Mouse (Mus musculus): Measurements from ENCODE around the gene Pcp4. TPM values are rescaled to one million over a fixed set of nuclear protein-coding genes. Genes with fewer than 3 reads are reported as not detected.
"Not testable (repeated sequence)": the region's sequence is repeated elsewhere in the genome, so short reads cannot be mapped to it uniquely, and the experiment has no call there.

Gene Pcp4
- polyA plus RNA-seq (2015; fragmentation: Nextera tagmentation; extraction: Ambion mirVana), result 133 and 136 TPM in 2 replicates

- 14% methylated on average over 8 of the region's 8 CpGs for WGBS
- Histone ChIP-seq H3K4me3 (peak within 1 kb of the TSS; percentile 27), H3K4me2 (peak within 1 kb of the TSS; percentile 43), H3K9me3 (no peaks in the 10 kb centered on the region), H3K4me1 (replicated peaks) (peaks cover 30% of the 10 kb centered on the region), H3K9ac (peak within 1 kb of the TSS; percentile 53), H3K27me3 (no peaks in the 10 kb centered on the region), H3K36me3 (no peaks in the 10 kb centered on the region), H3K27ac (replicated peaks) (peak within 1 kb of the TSS; percentile 34; the same call in 1 of the 2 replicates)
- peak; percentile 72 for ATAC-seq (ENCODE audit: low read depth)
Observed at GRCm38 (mm10) chr16:96467445-96467844, at the start of gene Pcp4. Gene Pcp4 (plus strand): TSS chr16:96467606.

- 91% methylated on average over 2 of the region's 2 CpGs for WGBS
- H3K4me1 ChIP-seq (replicated peaks), result no peaks in the 10 kb centered on the region
- no peaks in the 10 kb centered on the region for H3K27me3 ChIP-seq
- no peak for ATAC-seq (ENCODE audit: low read depth)
- H3K9ac ChIP-seq, result no peak overlapping the region
- H3K4me3 ChIP-seq, result no peak overlapping the region
- H3K36me3 ChIP-seq, result no peaks in the 10 kb centered on the region
- H3K4me2 ChIP-seq, result no peak overlapping the region
- no peak overlapping the region for H3K27ac ChIP-seq (replicated peaks)
- H3K9me3 ChIP-seq, result no peaks in the 10 kb centered on the region
Observed at GRCm38 (mm10) chr16:96425044-96425443, 42.4 kb upstream of the Pcp4 start.

- WGBS, result 89% methylated on average over 7 of the region's 7 CpGs
- no peak overlapping the region for H3K4me2 ChIP-seq
Observed at GRCm38 (mm10) chr16:96426671-96427070, 40.7 kb upstream of the Pcp4 start.

GRCm38 (mm10) chr16:96429046-96429445, 38.4 kb upstream of the Pcp4 start:
- ATAC-seq (ENCODE audit: low read depth), result no peak
- 68% methylated on average over 3 of the region's 3 CpGs for WGBS

More at GRCm38 (mm10) chr16:96426671-96427070, 40.7 kb upstream of the Pcp4 start:
- no peaks in the 10 kb centered on the region for H3K9me3 ChIP-seq
- no peaks in the 10 kb centered on the region for H3K4me1 ChIP-seq (replicated peaks)
- no peaks in the 10 kb centered on the region for H3K27me3 ChIP-seq
- no peaks in the 10 kb centered on the region for H3K36me3 ChIP-seq
- no peak for ATAC-seq (ENCODE audit: low read depth)
- no peak overlapping the region for H3K27ac ChIP-seq (replicated peaks)
- no peak overlapping the region for H3K4me3 ChIP-seq
- H3K9ac ChIP-seq, result no peak overlapping the region

GRCm38 (mm10) chr16:96433266-96433665, 34.1 kb upstream of the Pcp4 start:
- no peak overlapping the region for H3K4me3 ChIP-seq
- H3K27ac ChIP-seq (replicated peaks), result no peak overlapping the region
- WGBS, result 86% methylated on average over 10 of the region's 10 CpGs
- no peaks in the 10 kb centered on the region for H3K9me3 ChIP-seq
- no peaks in the 10 kb centered on the region for H3K4me1 ChIP-seq (replicated peaks)
- no peak overlapping the region for H3K4me2 ChIP-seq
- no peaks in the 10 kb centered on the region for H3K27me3 ChIP-seq
- no peak overlapping the region for H3K9ac ChIP-seq
- no peak for ATAC-seq (ENCODE audit: low read depth)
- H3K36me3 ChIP-seq, result no peaks in the 10 kb centered on the region

More at GRCm38 (mm10) chr16:96429046-96429445, 38.4 kb upstream of the Pcp4 start:
- H3K4me2 ChIP-seq, result no peak overlapping the region
- H3K36me3 ChIP-seq, result no peaks in the 10 kb centered on the region
- H3K9me3 ChIP-seq, result no peaks in the 10 kb centered on the region
- no peaks in the 10 kb centered on the region for H3K4me1 ChIP-seq (replicated peaks)
- no peaks in the 10 kb centered on the region for H3K27me3 ChIP-seq
- no peak overlapping the region for H3K9ac ChIP-seq
- no peak overlapping the region for H3K27ac ChIP-seq (replicated peaks)
- no peak overlapping the region for H3K4me3 ChIP-seq

GRCm38 (mm10) chr16:96434024-96434785, 33.2 kb upstream of the Pcp4 start:
- H3K9me3 ChIP-seq, result no peaks in the 10 kb centered on the region
- H3K4me3 ChIP-seq, result no peak overlapping the region
- H3K4me1 ChIP-seq (replicated peaks), result no peaks in the 10 kb centered on the region
- H3K4me2 ChIP-seq, result no peak overlapping the region
- ATAC-seq (ENCODE audit: low read depth), result no peak
- no peak overlapping the region for H3K27ac ChIP-seq (replicated peaks)
- H3K36me3 ChIP-seq, result no peaks in the 10 kb centered on the region
- 85% methylated on average over 3 of the region's 3 CpGs for WGBS
- H3K27me3 ChIP-seq, result no peaks in the 10 kb centered on the region
- H3K9ac ChIP-seq, result no peak overlapping the region

- H3K4me1 ChIP-seq (replicated peaks), result peaks cover 8% of the 10 kb centered on the region; the same call in 1 of the 2 replicates
- H3K9me3 ChIP-seq, result no peaks in the 10 kb centered on the region
- H3K4me3 ChIP-seq, result no peak overlapping the region
- no peak overlapping the region for H3K4me2 ChIP-seq
- H3K27ac ChIP-seq (replicated peaks), result no peak overlapping the region
- no peak overlapping the region for H3K9ac ChIP-seq
- ATAC-seq (ENCODE audit: low read depth), result no peak
- no peaks in the 10 kb centered on the region for H3K27me3 ChIP-seq
- 91% methylated on average over 5 of the region's 5 CpGs for WGBS
- H3K36me3 ChIP-seq, result no peaks in the 10 kb centered on the region
Observed at GRCm38 (mm10) chr16:96438946-96439345, 28.5 kb upstream of the Pcp4 start.

GRCm38 (mm10) chr16:96439682-96440081, 27.7 kb upstream of the Pcp4 start:
- no peak for ATAC-seq (ENCODE audit: low read depth)
- no peaks in the 10 kb centered on the region for H3K9me3 ChIP-seq
- no peaks in the 10 kb centered on the region for H3K36me3 ChIP-seq
- no peak overlapping the region for H3K9ac ChIP-seq
- no peak overlapping the region for H3K4me2 ChIP-seq
- no peaks in the 10 kb centered on the region for H3K27me3 ChIP-seq
- no peak overlapping the region for H3K4me3 ChIP-seq
- H3K27ac ChIP-seq (replicated peaks), result no peak overlapping the region
- 71% methylated on average over 4 of the region's 4 CpGs for WGBS
- H3K4me1 ChIP-seq (replicated peaks), result peaks cover 8% of the 10 kb centered on the region; the same call in 1 of the 2 replicates

- ATAC-seq (ENCODE audit: low read depth), result peak; percentile 81
- H3K9ac ChIP-seq, result no peak overlapping the region
- no peaks in the 10 kb centered on the region for H3K36me3 ChIP-seq
- peaks cover 8% of the 10 kb centered on the region; the same call in 1 of the 2 replicates for H3K4me1 ChIP-seq (replicated peaks)
- H3K9me3 ChIP-seq, result no peaks in the 10 kb centered on the region
- no peak overlapping the region for H3K4me3 ChIP-seq
- no peak overlapping the region for H3K4me2 ChIP-seq
- WGBS, result 62% methylated on average over 8 of the region's 8 CpGs
- H3K27ac ChIP-seq (replicated peaks), result no peak overlapping the region
- H3K27me3 ChIP-seq, result no peaks in the 10 kb centered on the region
Observed at GRCm38 (mm10) chr16:96440871-96441270, 26.5 kb upstream of the Pcp4 start.

GRCm38 (mm10) chr16:96441826-96442225, 25.6 kb upstream of the Pcp4 start:
- Histone ChIP-seq H3K9me3 (no peaks in the 10 kb centered on the region), H3K4me1 (replicated peaks) (peaks cover 8% of the 10 kb centered on the region; the same call in 1 of the 2 replicates), H3K4me2 (no peak overlapping the region), H3K36me3 (no peaks in the 10 kb centered on the region), H3K27me3 (no peaks in the 10 kb centered on the region), H3K9ac (no peak overlapping the region), H3K4me3 (no peak overlapping the region), H3K27ac (replicated peaks) (no peak overlapping the region)
- WGBS, result 92% methylated on average over 3 of the region's 3 CpGs
- ATAC-seq (ENCODE audit: low read depth), result no peak

- H3K36me3 ChIP-seq, result no peaks in the 10 kb centered on the region
- H3K9me3 ChIP-seq, result no peaks in the 10 kb centered on the region
- H3K4me3 ChIP-seq, result no peak within 1 kb of the TSS
- H3K9ac ChIP-seq, result no peak within 1 kb of the TSS
- no peak within 1 kb of the TSS for H3K4me2 ChIP-seq
- no peak within 1 kb of the TSS for H3K27ac ChIP-seq (replicated peaks)
- peaks cover 8% of the 10 kb centered on the region; the same call in 1 of the 2 replicates for H3K4me1 ChIP-seq (replicated peaks)
- H3K27me3 ChIP-seq, result no peaks in the 10 kb centered on the region
- no peak for ATAC-seq (ENCODE audit: low read depth)
- WGBS, result 89% methylated on average over 2 of the region's 2 CpGs
Observed at GRCm38 (mm10) chr16:96443468-96443867, 23.9 kb upstream of the Pcp4 start, which contains the start of gene Itgb2l. Gene Itgb2l (minus strand): TSS chr16:96443619.

- H3K36me3 ChIP-seq; H3K9ac ChIP-seq; H3K4me1 ChIP-seq (replicated peaks); H3K9me3 ChIP-seq; H3K27ac ChIP-seq (replicated peaks); ATAC-seq (ENCODE audit: low read depth); H3K27me3 ChIP-seq; H3K4me2 ChIP-seq; H3K4me3 ChIP-seq: not testable (repeated sequence)
- 95% methylated on average over 16 of the region's 16 CpGs for WGBS
Observed at GRCm38 (mm10) chr16:96450871-96451270, 16.5 kb upstream of the Pcp4 start.
